Comparison of ENCODE assay signal across 1 mouse cellular context in genomic region chr15:78422046-78422956, GRCm38 (mm10).
TF ChIP-seq lines count a peak whose summit lies in the region.

No protein-coding gene starts in this region.

TF ChIP-seq in CH12.LX, 34 proteins besides CTCF, POLR2A, EP300 and RAD21 (continued from another document):
- peak; percentile 61 for TF ChIP-seq TCF12 (IDR thresholded peaks at IDR 0.05; ENCODE audit: low read depth, low read length)
- TF ChIP-seq SMC3 (IDR thresholded peaks at IDR 0.05; ENCODE audit: low read depth, low read length), result peak; percentile 86
- 0 out of 2 replicates have a peak, but pooled peaks have one; percentile 52 for TF ChIP-seq MXI1 (IDR thresholded peaks at IDR 0.05; ENCODE audit: low read depth, low read length)
- TF ChIP-seq MEF2A (IDR thresholded peaks at IDR 0.05; ENCODE audit: borderline replicate concordance, low read depth, low read length), result 0 out of 2 replicates have a peak, but pooled peaks have one; percentile 21
